15 mouse cellular contexts compared by ENCODE assay signal in the genomic region with DNA sequence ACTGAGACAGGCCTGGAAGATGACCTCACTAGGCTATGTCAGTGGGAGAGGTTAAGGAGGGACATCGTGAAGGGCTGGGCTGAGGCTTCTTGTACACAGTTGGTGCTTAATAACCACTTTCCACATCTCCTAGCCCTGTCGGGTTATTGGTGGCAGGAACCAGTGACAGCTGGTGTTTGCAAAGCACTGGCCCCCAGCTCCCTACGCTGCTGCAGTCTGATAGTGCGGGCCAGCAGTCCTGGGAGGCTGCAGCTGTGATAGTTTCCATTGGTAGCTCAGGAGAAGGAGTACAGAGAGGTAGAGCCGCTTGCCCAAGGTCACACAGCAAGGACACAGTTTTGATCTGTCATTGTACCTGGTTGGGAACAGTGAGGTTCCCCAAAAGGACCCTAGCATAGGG. TPM values are rescaled to one million over a fixed set of nuclear protein-coding genes. Genes with fewer than 3 reads are reported as not detected.
A peak's percentile ranks its signal among the peaks of the same experiment; 100 is the strongest.
DNase-seq lines count a peak whose midpoint lies in the region; ATAC-seq lines count a peak whose summit lies in the region.
"Had no signal": no experiment of that assay in that cellular context is flagged by ENCODE, and none has a peak within 500 bp of the region (broad histone marks: within the 10 kb centered on the region; RNA-seq: fewer than 3 reads in every experiment).

No protein-coding gene starts in this region.

- H3K9me3 ChIP-seq in hindbrain, embryonic 13.5 days = no peaks in the 10 kb centered on the region
- H3K9me3 ChIP-seq in hindbrain, embryonic 12.5 days (replicated peaks) = no peaks in the 10 kb centered on the region
- H3K9me3 ChIP-seq in hindbrain, embryonic 16.5 days (ENCODE audit: control insufficient read depth, low read length) = no peaks in the 10 kb centered on the region
- no peaks in the 10 kb centered on the region for H3K9me3 ChIP-seq in liver, embryonic 12.5 days (replicated peaks)
- H3K9me3 ChIP-seq in midbrain, embryonic 15.5 days = no peaks in the 10 kb centered on the region
- H3K9me3 ChIP-seq: embryonic facial prominence, embryonic 12.5 days had no signal

- H3K4me1 ChIP-seq in hindbrain, embryonic 13.5 days (replicated peaks) = peaks cover 60% of the 10 kb centered on the region
- H3K4me1 ChIP-seq in hindbrain, embryonic 12.5 days = peaks cover 57% of the 10 kb centered on the region
- H3K4me1 ChIP-seq in hindbrain, embryonic 16.5 days (ENCODE audit: control insufficient read depth, insufficient read depth, low read depth, low read length) = peaks cover 14% of the 10 kb centered on the region; the same call in 1 of the 2 replicates
- peaks cover 100% of the 10 kb centered on the region for H3K4me1 ChIP-seq in liver, embryonic 12.5 days
- peaks cover 26% of the 10 kb centered on the region for H3K4me1 ChIP-seq in midbrain, embryonic 15.5 days

- no peak overlapping the region for H3K4me3 ChIP-seq in hindbrain, embryonic 13.5 days
- no peak overlapping the region for H3K4me3 ChIP-seq in hindbrain, embryonic 12.5 days
- H3K4me3 ChIP-seq in hindbrain, embryonic 16.5 days (ENCODE audit: low read length) = no peak overlapping the region
- no peak overlapping the region for H3K4me3 ChIP-seq in liver, embryonic 12.5 days
- H3K4me3 ChIP-seq in midbrain, embryonic 15.5 days = no peak overlapping the region
- H3K4me3 ChIP-seq: embryonic facial prominence, embryonic 12.5 days had no signal

- no peak overlapping the region for H3K4me2 ChIP-seq in hindbrain, embryonic 13.5 days
- no peak overlapping the region for H3K4me2 ChIP-seq in hindbrain, embryonic 12.5 days (replicated peaks)
- H3K4me2 ChIP-seq in hindbrain, embryonic 16.5 days (ENCODE audit: low read length) = no peak overlapping the region
- H3K4me2 ChIP-seq in liver, embryonic 12.5 days = peak overlapping the region; percentile 97
- H3K4me2 ChIP-seq in midbrain, embryonic 15.5 days = no peak overlapping the region
- H3K4me2 ChIP-seq: embryonic facial prominence, embryonic 12.5 days had no signal

- H3K27me3 ChIP-seq in hindbrain, embryonic 13.5 days = 0 out of 2 replicates have a peak, but pooled peaks cover 9% of the 10 kb centered on the region
- no peaks in the 10 kb centered on the region; the same call in 1 of the 2 replicates for H3K27me3 ChIP-seq in hindbrain, embryonic 12.5 days
- no peaks in the 10 kb centered on the region for H3K27me3 ChIP-seq in hindbrain, embryonic 16.5 days (replicated peaks; ENCODE audit: control insufficient read depth, insufficient read depth, low read length)
- H3K27me3 ChIP-seq in liver, embryonic 12.5 days (replicated peaks) = no peaks in the 10 kb centered on the region
- H3K27me3 ChIP-seq in midbrain, embryonic 15.5 days (replicated peaks) = no peaks in the 10 kb centered on the region
- H3K27me3 ChIP-seq: CH12.LX; embryonic facial prominence, embryonic 12.5 days; Patski had no signal

- H3K27ac ChIP-seq in hindbrain, embryonic 13.5 days = peak overlapping the region; percentile 71
- no peak overlapping the region for H3K27ac ChIP-seq in hindbrain, embryonic 12.5 days
- 0 out of 2 replicates have a peak overlapping the region, but pooled peaks have one; percentile 20 for H3K27ac ChIP-seq in hindbrain, embryonic 16.5 days (ENCODE audit: low read depth, low read length)
- H3K27ac ChIP-seq in liver, embryonic 12.5 days = peak overlapping the region; percentile 97
- 0 out of 2 replicates have a peak overlapping the region, but pooled peaks have one; percentile 48 for H3K27ac ChIP-seq in midbrain, embryonic 15.5 days
- H3K27ac ChIP-seq: embryonic facial prominence, embryonic 12.5 days had no signal

- no peak for ATAC-seq in hindbrain, embryonic 13.5 days (ENCODE audit: low FRiP score)
- ATAC-seq in hindbrain, embryonic 12.5 days (ENCODE audit: low FRiP score) = no peak
- no peak for ATAC-seq in hindbrain, embryonic 16.5 days
- peak; percentile 63 for ATAC-seq in liver, embryonic 12.5 days
- ATAC-seq in midbrain, embryonic 15.5 days (replicated peaks) = no peak
- ATAC-seq: forebrain, embryonic 14.5 days; Patski had no signal

- no peak for DNase-seq in embryo, embryonic 9.5 days (ENCODE audit: extremely low spot score)
- no peak for DNase-seq in cerebellum, postnatal 4 days (ENCODE audit: low spot score in 2 of 2)
- DNase-seq: adrenal gland, postnatal 10 days; kidney, postnatal 10 days; lung, postnatal 10 days had no signal

- WGBS in hindbrain, embryonic 13.5 days = 75% methylated on average over 5 of the region's 5 CpGs
- 78% methylated on average over 5 of the region's 5 CpGs for WGBS in hindbrain, embryonic 12.5 days
- WGBS in hindbrain, embryonic 16.5 days = 76% methylated on average over 5 of the region's 5 CpGs
- WGBS in liver, embryonic 12.5 days (ENCODE audit: insufficient replicate concordance) = 25% methylated on average over 5 of the region's 5 CpGs
- WGBS in midbrain, embryonic 15.5 days = 78% methylated on average over 5 of the region's 5 CpGs

- H3K9ac ChIP-seq in hindbrain, embryonic 13.5 days = peak overlapping the region; percentile 39; the same call in 1 of the 2 replicates
- no peak overlapping the region for H3K9ac ChIP-seq in hindbrain, embryonic 12.5 days
- no peak overlapping the region for H3K9ac ChIP-seq in hindbrain, embryonic 16.5 days (ENCODE audit: low read depth, low read length)
- H3K9ac ChIP-seq in liver, embryonic 12.5 days = peak overlapping the region; percentile 61
- H3K9ac ChIP-seq in midbrain, embryonic 15.5 days = no peak overlapping the region
- H3K9ac ChIP-seq: embryonic facial prominence, embryonic 12.5 days had no signal

- no peaks in the 10 kb centered on the region for H3K36me3 ChIP-seq in hindbrain, embryonic 13.5 days
- H3K36me3 ChIP-seq in hindbrain, embryonic 12.5 days = no peaks in the 10 kb centered on the region
- no peaks in the 10 kb centered on the region for H3K36me3 ChIP-seq in hindbrain, embryonic 16.5 days (ENCODE audit: control insufficient read depth, insufficient read depth, low read length)
- H3K36me3 ChIP-seq in liver, embryonic 12.5 days = peaks cover 98% of the 10 kb centered on the region
- no peaks in the 10 kb centered on the region for H3K36me3 ChIP-seq in midbrain, embryonic 15.5 days (replicated peaks)
- H3K36me3 ChIP-seq: embryonic facial prominence, embryonic 12.5 days had no signal

RNA-seq across cellular contexts. Expression of a gene that starts 19.9 kb away (rescaled TPM):
- 1.4 and 1.5 TPM in 2 replicates for polyA plus RNA-seq in hindbrain, embryonic 13.5 days (2015; fragmentation: Nextera tagmentation; extraction: Ambion mirVana)
- polyA plus RNA-seq in hindbrain, embryonic 12.5 days (2016; fragmentation: Nextera tagmentation; extraction: Ambion mirVana) = 2.5 and 3.3 TPM in 2 replicates
- polyA plus RNA-seq in hindbrain, embryonic 16.5 days (2015; fragmentation: Nextera tagmentation; extraction: Ambion mirVana) = 0.75 and 1.2 TPM in 2 replicates
- 27.6 and 28.4 TPM in 2 replicates for polyA plus RNA-seq in liver, embryonic 12.5 days (2016; fragmentation: Nextera tagmentation; extraction: Ambion mirVana)
- 1.5 and 1.8 TPM in 2 replicates for polyA plus RNA-seq in midbrain, embryonic 15.5 days (2015; fragmentation: Nextera tagmentation; extraction: Ambion mirVana)

RNA-seq across cellular contexts. Expression of a gene that starts 58.7 kb away (rescaled TPM):
- not detected in 2 replicates for polyA plus RNA-seq in hindbrain, embryonic 13.5 days (2015; fragmentation: Nextera tagmentation; extraction: Ambion mirVana)
- not detected in 2 replicates for polyA plus RNA-seq in hindbrain, embryonic 12.5 days (2016; fragmentation: Nextera tagmentation; extraction: Ambion mirVana)
- 0.39 and 0.60 TPM in 2 replicates for polyA plus RNA-seq in hindbrain, embryonic 16.5 days (2015; fragmentation: Nextera tagmentation; extraction: Ambion mirVana)
- not detected in 2 replicates for polyA plus RNA-seq in liver, embryonic 12.5 days (2016; fragmentation: Nextera tagmentation; extraction: Ambion mirVana)
- polyA plus RNA-seq in midbrain, embryonic 15.5 days (2015; fragmentation: Nextera tagmentation; extraction: Ambion mirVana) = not detected in 2 replicates
- polyA plus RNA-seq: forebrain, embryonic 14.5 days; limb, embryonic 11.5 days had no signal

Comparison
In these comparisons a context has a peak if more than half of its experiments do, and no peak if none do; other contexts are left out.
1. H3K9ac ChIP-seq: peak in hindbrain, embryonic 13.5 days (single experiment) and liver, embryonic 12.5 days (single experiment); none in hindbrain, embryonic 12.5 days (single experiment), hindbrain, embryonic 16.5 days (single experiment) and midbrain, embryonic 15.5 days (single experiment).